Mouse (Mus musculus) embryonic facial prominence, embryonic 14.5 days (tissue): Measurements from ENCODE around the gene Hsd17b14. TPM values are rescaled to one million over a fixed set of nuclear protein-coding genes. Genes with fewer than 3 reads are reported as not detected.

Experiments
- ATAC-seq: fragments of 200-750 bp; cut with Nextera tagmentation; 2 replicates; pipeline ENCODE4 v1.8.0; 2017; ENCODE audit warnings: low read depth, moderate number of reproducible peaks, moderate TSS enrichment
- DNase-seq: peaks from one replicate; pipeline ENCODE4 v3.0.0-alpha.2; 2015; ENCODE audit warnings: low spot score
- H3K27ac ChIP-seq: fragments of 300-500 bp; sonication (generic); replicated peaks from 2 replicates; pipeline ENCODE4 v1.5.1; 2014; ENCODE audit warnings: low read depth, mild to moderate bottlenecking, low read length, moderate library complexity
- H3K27me3 ChIP-seq: fragments of 300-500 bp; sonication (generic); replicated peaks from 2 replicates; pipeline ENCODE4 v1.6.1; 2014; ENCODE audit warnings: low read length; ENCODE audit not compliant: control insufficient read depth, insufficient read depth
- H3K36me3 ChIP-seq: fragments of 300-500 bp; sonication (generic); 2 replicates; pipeline ENCODE4 v1.6.1; 2014; ENCODE audit warnings: low read length, mixed read lengths; ENCODE audit not compliant: control insufficient read depth, insufficient read depth
- H3K4me1 ChIP-seq: fragments of 300-500 bp; sonication (generic); 2 replicates; pipeline ENCODE4 v1.6.1; 2014; ENCODE audit warnings: antibody characterized with exemption, low read length; ENCODE audit not compliant: control insufficient read depth, insufficient read depth
- H3K4me2 ChIP-seq: fragments of 300-500 bp; sonication (generic); 2 replicates; pipeline ENCODE4 v1.6.1; 2014; ENCODE audit warnings: low read depth, mild to moderate bottlenecking, low read length, moderate library complexity, mixed read lengths
- H3K4me3 ChIP-seq: fragments of 300-500 bp; sonication (generic); 2 replicates; pipeline ENCODE4 v1.5.1; 2014; ENCODE audit warnings: low read depth, mild to moderate bottlenecking, low read length
- H3K9ac ChIP-seq: fragments of 300-500 bp; sonication (generic); 2 replicates; pipeline ENCODE4 v1.6.1; 2014; ENCODE audit warnings: low read depth, mild to moderate bottlenecking, low read length, moderate library complexity, mixed read lengths
- H3K9me3 ChIP-seq: fragments of 300-500 bp; sonication (generic); 2 replicates; pipeline ENCODE4 v1.6.1; 2016; ENCODE audit warnings: low read length; ENCODE audit not compliant: control insufficient read depth
- WGBS: fragments of 180-500 bp; shearing (Covaris S2); extraction: QIAGEN DNeasy Blood & Tissue Kit; methylation state at CpG from one replicate; pipeline ENCODE4 v1.1.7; 2014; 5-methylcytosine and 5-hydroxymethylcytosine counted together
- polyA plus RNA-seq: library from polyadenylated mRNA; unstranded; fragments of >200 nt; fragmentation: Nextera tagmentation; extraction: Ambion mirVana; gene quantifications from 2 replicates; pipeline ENCODE4 v1.2.1, GENCODE M21; 2014

Gene Hsd17b14
- polyA plus RNA-seq, 1 experiment from 2014 or later, result 1.0 TPM

- H3K36me3 ChIP-seq, result peaks cover 10% of the 10 kb centered on the region; the same call in 1 of the 2 replicates
- no peak overlapping the region for H3K4me2 ChIP-seq
- DNase-seq (no peak), ATAC-seq (no peak)
- H3K4me1 ChIP-seq, result peaks cover 5% of the 10 kb centered on the region; the same call in 1 of the 2 replicates
- H3K9me3 ChIP-seq, result no peaks in the 10 kb centered on the region
- no peak overlapping the region for H3K27ac ChIP-seq
- 92% methylated on average over 16 of the region's 16 CpGs for WGBS
- no peak overlapping the region for H3K9ac ChIP-seq
- no peaks in the 10 kb centered on the region for H3K27me3 ChIP-seq
- H3K4me3 ChIP-seq, result no peak overlapping the region
These were observed 36.1 kb upstream of the Hsd17b14 start for GRCm38 (mm10) chr7:45518618-45519017.

DNA sequence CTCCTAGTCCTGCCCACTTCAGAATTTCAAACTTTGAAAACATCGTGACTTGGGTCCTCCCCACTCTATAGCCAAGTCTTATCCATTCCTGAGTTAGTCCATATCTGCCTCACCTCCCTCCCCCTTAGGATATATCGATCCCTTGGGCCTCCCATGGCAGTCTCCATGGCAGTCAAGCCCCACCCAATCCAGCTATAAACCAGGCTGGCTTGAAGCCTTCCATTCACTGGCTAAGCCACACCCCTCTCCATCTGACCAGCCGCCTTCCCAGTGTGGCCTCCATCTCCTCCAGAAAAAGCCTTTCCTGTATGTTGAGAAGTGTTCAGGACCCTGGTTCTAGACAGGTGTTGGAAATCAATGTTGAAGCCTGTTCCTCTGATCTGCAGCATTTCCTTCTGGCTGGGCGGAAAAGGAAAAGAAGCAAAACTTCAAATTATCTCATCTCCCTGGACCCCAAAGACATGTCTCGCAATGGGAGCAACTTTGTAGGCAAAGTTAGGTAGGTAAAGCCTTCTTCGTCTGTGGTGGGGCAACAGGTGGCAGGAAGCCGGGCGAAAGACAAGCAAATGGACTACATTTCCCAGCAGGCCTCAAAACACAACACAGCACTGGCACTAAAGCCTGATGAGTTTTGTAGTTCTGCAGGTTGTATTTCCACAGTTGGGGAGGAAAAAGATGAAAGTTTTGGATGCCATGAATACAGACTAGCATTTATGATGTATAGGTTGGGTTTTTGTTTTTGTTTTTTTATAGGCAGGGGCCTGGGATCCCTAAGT, 35.2 kb upstream of the Hsd17b14 start:
- H3K4me2 ChIP-seq, result no peak overlapping the region
- H3K36me3 ChIP-seq, result peaks cover 10% of the 10 kb centered on the region; the same call in 1 of the 2 replicates
- no peak for DNase-seq
- WGBS, result 80% methylated on average over 8 of the region's 8 CpGs
- H3K27me3 ChIP-seq, result no peaks in the 10 kb centered on the region
- H3K9ac ChIP-seq, result no peak overlapping the region
- H3K4me1 ChIP-seq, result peaks cover 7% of the 10 kb centered on the region; the same call in 1 of the 2 replicates
- no peak overlapping the region for H3K4me3 ChIP-seq
- ATAC-seq, result no peak
- no peaks in the 10 kb centered on the region for H3K9me3 ChIP-seq
- H3K27ac ChIP-seq, result no peak overlapping the region

DNA sequence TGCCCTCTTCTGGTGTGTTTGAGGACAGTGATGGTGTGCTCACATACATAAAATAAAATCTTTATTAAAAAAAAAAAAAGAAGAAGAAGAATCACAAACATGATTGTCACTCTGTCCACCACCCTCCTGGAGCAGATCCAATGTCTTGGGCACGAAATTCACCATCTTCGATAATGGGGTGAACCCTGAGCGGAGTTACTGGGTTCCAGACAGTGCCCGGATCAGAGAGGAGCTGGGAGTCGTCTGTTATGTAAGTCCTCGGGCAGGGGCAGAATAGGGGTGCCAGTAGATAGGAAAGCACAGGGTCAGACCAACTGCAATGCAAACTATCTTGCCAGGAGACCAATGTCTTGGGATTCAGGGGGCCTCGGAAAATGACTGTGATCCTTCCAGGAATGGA, 34.1 kb upstream of the Hsd17b14 start:
- Histone ChIP-seq H3K9me3 (no peaks in the 10 kb centered on the region), H3K4me1 (peaks cover 17% of the 10 kb centered on the region), H3K36me3 (peaks cover 10% of the 10 kb centered on the region; the same call in 1 of the 2 replicates), H3K27me3 (no peaks in the 10 kb centered on the region), H3K4me3 (no peak overlapping the region), H3K27ac (no peak overlapping the region), H3K9ac (no peak overlapping the region), H3K4me2 (no peak overlapping the region)
- ATAC-seq (no peak), DNase-seq (no peak)
- 87% methylated on average over 7 of the region's 7 CpGs for WGBS

DNA sequence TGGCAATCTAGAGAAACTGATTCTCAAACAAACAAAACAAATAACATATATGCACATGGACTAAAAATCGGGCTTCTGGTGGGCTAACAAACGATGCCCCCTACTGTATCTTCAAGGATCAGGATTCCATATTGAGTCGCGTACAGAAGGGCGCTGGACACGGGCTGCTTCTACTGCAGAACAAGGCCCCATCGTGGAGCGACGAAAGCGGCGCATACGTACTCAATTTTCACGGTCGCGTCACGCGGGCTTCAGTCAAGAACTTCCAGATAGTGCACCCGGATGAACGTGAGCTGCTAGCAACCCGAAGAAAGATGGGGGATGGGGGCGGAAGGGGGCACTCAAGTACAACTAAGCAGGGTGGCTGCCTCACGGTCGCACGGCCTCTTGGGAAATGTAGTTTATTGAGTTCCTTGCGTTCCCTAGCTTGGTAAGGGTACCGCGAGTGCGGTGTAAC, 32.9 kb upstream of the Hsd17b14 start:
- DNase-seq (peak; percentile 98), ATAC-seq (peak; percentile 83)
- H3K27ac ChIP-seq, result peak overlapping the region; percentile 86
- H3K9me3 ChIP-seq, result no peaks in the 10 kb centered on the region
- peaks cover 10% of the 10 kb centered on the region; the same call in 1 of the 2 replicates for H3K36me3 ChIP-seq
- under 1% methylated on average over 28 of the region's 28 CpGs for WGBS
- H3K4me2 ChIP-seq, result peak overlapping the region; percentile 53
- H3K4me3 ChIP-seq, result peak overlapping the region; percentile 42
- no peaks in the 10 kb centered on the region for H3K27me3 ChIP-seq
- peaks cover 17% of the 10 kb centered on the region for H3K4me1 ChIP-seq
- peak overlapping the region; percentile 54 for H3K9ac ChIP-seq

DNA sequence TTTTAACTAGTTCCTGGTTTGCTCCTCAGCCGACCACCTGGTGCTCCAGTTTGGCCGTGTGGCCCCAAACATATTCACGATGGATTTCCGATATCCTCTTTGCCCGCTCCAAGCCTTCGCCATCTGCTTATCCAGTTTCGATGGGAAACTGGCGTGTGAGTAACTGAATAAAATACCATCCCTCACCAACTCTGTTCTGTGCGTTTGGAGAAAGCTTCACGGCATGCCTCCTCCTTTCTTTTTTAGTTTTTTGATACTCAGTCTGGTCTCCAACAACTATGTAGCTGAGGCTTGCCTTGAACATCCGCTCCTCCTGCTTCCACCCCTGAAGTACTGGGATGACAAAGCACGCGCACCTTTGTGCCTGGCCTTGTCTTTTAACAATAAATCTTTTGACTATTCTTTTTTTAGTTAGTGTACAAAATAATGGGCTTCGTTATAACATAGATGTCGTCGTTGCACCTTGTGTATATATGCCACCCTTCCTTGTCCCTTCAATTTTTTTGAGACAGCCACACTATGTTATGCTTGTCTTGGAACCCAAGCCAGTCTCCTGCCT, 32.4 kb upstream of the Hsd17b14 start:
- Histone ChIP-seq H3K9me3 (no peaks in the 10 kb centered on the region), H3K27me3 (no peaks in the 10 kb centered on the region), H3K4me3 (peak overlapping the region; percentile 42), H3K4me2 (peak overlapping the region; percentile 53), H3K27ac (peak overlapping the region; percentile 86), H3K4me1 (peaks cover 17% of the 10 kb centered on the region), H3K9ac (peak overlapping the region; percentile 54; the same call in 1 of the 2 replicates), H3K36me3 (peaks cover 10% of the 10 kb centered on the region; the same call in 1 of the 2 replicates)
- DNase-seq (no peak), ATAC-seq (no peak)
- 58% methylated on average over 16 of the region's 16 CpGs for WGBS

- Histone ChIP-seq H3K9ac (no peak overlapping the region), H3K4me2 (peak overlapping the region; percentile 13)
These were observed 31.6 kb upstream of the Hsd17b14 start for GRCm38 (mm10) chr7:45522957-45523676.

GRCm38 (mm10) chr7:45523678-45524170, 31.0 kb upstream of the Hsd17b14 start:
- peak overlapping the region; percentile 13 for H3K4me2 ChIP-seq
- 88% methylated on average over 13 of the region's 13 CpGs for WGBS
- H3K27ac ChIP-seq, result no peak overlapping the region
- peaks cover 17% of the 10 kb centered on the region for H3K4me1 ChIP-seq
- H3K9me3 ChIP-seq, result no peaks in the 10 kb centered on the region
- no peaks in the 10 kb centered on the region for H3K27me3 ChIP-seq
- ATAC-seq, result no peak
- peaks cover 10% of the 10 kb centered on the region; the same call in 1 of the 2 replicates for H3K36me3 ChIP-seq
- no peak for DNase-seq
- H3K9ac ChIP-seq, result no peak overlapping the region
- H3K4me3 ChIP-seq, result no peak overlapping the region

More at GRCm38 (mm10) chr7:45522957-45523676, 31.6 kb upstream of the Hsd17b14 start:
- peaks cover 10% of the 10 kb centered on the region; the same call in 1 of the 2 replicates for H3K36me3 ChIP-seq
- no peak overlapping the region for H3K27ac ChIP-seq
- 67% methylated on average over 18 of the region's 18 CpGs for WGBS
- H3K4me3 ChIP-seq, result no peak overlapping the region
- H3K27me3 ChIP-seq, result no peaks in the 10 kb centered on the region
- peaks cover 17% of the 10 kb centered on the region for H3K4me1 ChIP-seq
- no peaks in the 10 kb centered on the region for H3K9me3 ChIP-seq
- ATAC-seq, result no peak
- no peak for DNase-seq
